Mouse (Mus musculus): ENCODE results near the gene Zfp931.
"Not testable (repeated sequence)": the region's sequence is repeated elsewhere in the genome, so short reads cannot be mapped to it uniquely, and the experiment has no call there.

Zfp931 gene

GRCm38 (mm10) chr2:178078166-178078717, at the start of gene Zfp931:
TSS of gene Zfp931 (minus strand) at chr2:178078476.
- peak; percentile 35 for DNase-seq (ENCODE audit: low spot score)

- DNase-seq (ENCODE audit: low spot score), result no peak
These were observed 48.0 kb upstream of the Zfp931 start for GRCm38 (mm10) chr2:178126041-178126820.

GRCm38 (mm10) chr2:178125427-178125826, 47.2 kb upstream of the Zfp931 start:
- no peak for DNase-seq (ENCODE audit: low spot score)

- peak; percentile 1 for DNase-seq (ENCODE audit: low spot score)
These were observed 45.2 kb upstream of the Zfp931 start for GRCm38 (mm10) chr2:178123466-178123865.

GRCm38 (mm10) chr2:178121946-178122665, 43.8 kb upstream of the Zfp931 start:
- peak; percentile 1 for DNase-seq (ENCODE audit: low spot score)

- DNase-seq (ENCODE audit: low spot score), result peak; percentile 2
These were observed 43.1 kb upstream of the Zfp931 start for GRCm38 (mm10) chr2:178121375-178121688.

- DNase-seq (ENCODE audit: low spot score), result peak; percentile 2
These were observed 42.5 kb upstream of the Zfp931 start for GRCm38 (mm10) chr2:178120651-178121374.

GRCm38 (mm10) chr2:178120356-178120645, 42.0 kb upstream of the Zfp931 start:
- no peak for DNase-seq (ENCODE audit: low spot score)

GRCm38 (mm10) chr2:178119561-178120355, 41.5 kb upstream of the Zfp931 start:
- DNase-seq (ENCODE audit: low spot score), result peak; percentile 6

- peak; percentile 12 for DNase-seq (ENCODE audit: low spot score)
These were observed 40.7 kb upstream of the Zfp931 start, which contains the start of gene Phactr3 for GRCm38 (mm10) chr2:178118801-178119560. TSS of gene Phactr3 (plus strand) at chr2:178118975.

GRCm38 (mm10) chr2:178117946-178118345, 39.7 kb upstream of the Zfp931 start:
- DNase-seq (ENCODE audit: low spot score), result peak; percentile 67

- peak; percentile 84 for DNase-seq (ENCODE audit: low spot score)
These were observed 23.7 kb upstream of the Zfp931 start for GRCm38 (mm10) chr2:178101957-178102356.

- DNase-seq (ENCODE audit: low spot score), result peak; percentile 73
These were observed 19.7 kb upstream of the Zfp931 start for GRCm38 (mm10) chr2:178098021-178098420.

- DNase-seq (ENCODE audit: low spot score), result no peak
These were observed 11.3 kb upstream of the Zfp931 start for GRCm38 (mm10) chr2:178089586-178089985.

GRCm38 (mm10) chr2:178058195-178058594, 20.1 kb downstream of the Zfp931 start:
- peak; percentile 69 for DNase-seq (ENCODE audit: low spot score)

- not testable (repeated sequence) for DNase-seq (ENCODE audit: low spot score)
These were observed 50.7 kb downstream of the Zfp931 start for GRCm38 (mm10) chr2:178027601-178028000.

GRCm38 (mm10) chr2:178023861-178024260, 54.4 kb downstream of the Zfp931 start:
- DNase-seq (ENCODE audit: low spot score), result not testable (repeated sequence)

GRCm38 (mm10) chr2:178023011-178023611, 55.2 kb downstream of the Zfp931 start, which contains the start of gene Zfp971:
TSS of gene Zfp971 (plus strand) at chr2:178023284.
- peak; percentile 66 for DNase-seq (ENCODE audit: low spot score)

GRCm38 (mm10) chr2:178020773-178021172, 57.5 kb downstream of the Zfp931 start:
- not testable (repeated sequence) for DNase-seq (ENCODE audit: low spot score)

GRCm38 (mm10) chr2:178019486-178019885, 58.8 kb downstream of the Zfp931 start:
- not testable (repeated sequence) for DNase-seq (ENCODE audit: low spot score)

Measured in layer of hippocampus, adult 11-12 months (tissue).